Mouse (Mus musculus) lung, postnatal 0 days (tissue): ENCODE measurements around the gene Lyrm1. TPM values are rescaled to one million over a fixed set of nuclear protein-coding genes. Genes with fewer than 3 reads are reported as not detected.

Experiments used
- ATAC-seq: fragments of 200-750 bp; cut with Nextera tagmentation; 2 replicates; pipeline ENCODE4 v1.8.0; 2017; ENCODE audit warnings: moderate library complexity
- DNase-seq: peaks from one replicate; pipeline ENCODE4 v3.0.0-alpha.2; 2016; ENCODE audit warnings: low spot score
- H3K27ac ChIP-seq: fragments of 300-500 bp; sonication (generic); 2 replicates; pipeline ENCODE4 v1.5.1; 2014; ENCODE audit warnings: antibody characterized with exemption, mild to moderate bottlenecking, low read length, mixed read lengths
- H3K27me3 ChIP-seq: fragments of 300-500 bp; sonication (generic); replicated peaks from 2 replicates; pipeline ENCODE4 v1.6.1; 2014; ENCODE audit warnings: low read length, mixed read lengths; ENCODE audit not compliant: insufficient read depth
- H3K36me3 ChIP-seq: fragments of 300-500 bp; sonication (generic); 2 replicates; pipeline ENCODE4 v1.6.1; 2014; ENCODE audit warnings: low read length, mixed read lengths; ENCODE audit not compliant: insufficient read depth
- H3K4me1 ChIP-seq: fragments of 300-500 bp; sonication (generic); 2 replicates; pipeline ENCODE4 v1.6.1; 2014; ENCODE audit warnings: antibody characterized with exemption, low read depth, low read length, mixed read lengths; ENCODE audit not compliant: insufficient read depth
- H3K4me2 ChIP-seq: fragments of 300-500 bp; sonication (generic); replicated peaks from 2 replicates; pipeline ENCODE4 v1.6.1; 2014; ENCODE audit warnings: low read depth, mild to moderate bottlenecking, low read length, moderate library complexity, mixed read lengths
- H3K4me3 ChIP-seq: fragments of 300-500 bp; sonication (generic); 2 replicates; pipeline ENCODE4 v1.5.1; 2014; ENCODE audit warnings: low read depth, low read length
- H3K9ac ChIP-seq: fragments of 300-500 bp; sonication (generic); replicated peaks from 2 replicates; pipeline ENCODE4 v1.6.1; 2014; ENCODE audit warnings: low read depth, mild to moderate bottlenecking
- H3K9me3 ChIP-seq: fragments of 300-500 bp; sonication (generic); 2 replicates; pipeline ENCODE4 v1.6.1; 2016; ENCODE audit warnings: low read length, mixed read lengths
- CTCF ChIP-seq: IDR thresholded peaks from 2 replicates; pipeline ENCODE4 v1.5.1; 2016; ENCODE audit warnings: antibody characterized with exemption, mild to moderate bottlenecking
- EP300 ChIP-seq: IDR thresholded peaks from 2 replicates; pipeline ENCODE4 v1.6.1; 2016; ENCODE audit warnings: antibody characterized with exemption, mild to moderate bottlenecking, control low read depth
- WGBS: fragments of 180-500 bp; shearing (Covaris S2); extraction: QIAGEN DNeasy Blood & Tissue Kit; methylation state at CpG from one replicate; pipeline ENCODE4 v1.1.7; 2014; 5-methylcytosine and 5-hydroxymethylcytosine counted together
- polyA plus RNA-seq: library from polyadenylated mRNA; unstranded; fragments of >200 nt; fragmentation: Nextera tagmentation; extraction: Ambion mirVana; gene quantifications from 2 replicates; pipeline ENCODE4 v1.2.1, GENCODE M21; 2015

Lyrm1 gene
- polyA plus RNA-seq: 7.4 and 7.7 TPM in 2 replicates

- Histone ChIP-seq H3K9me3 (no peaks in the 10 kb centered on the region), H3K4me1 (peaks cover 4% of the 10 kb centered on the region), H3K27me3 (no peaks in the 10 kb centered on the region), H3K36me3 (no peaks in the 10 kb centered on the region), H3K9ac (peak within 1 kb of the TSS; percentile 67), H3K4me3 (peak within 1 kb of the TSS; percentile 75), H3K27ac (peak within 1 kb of the TSS; percentile 94), H3K4me2 (peak within 1 kb of the TSS; percentile 92)
- TF ChIP-seq EP300 (peak; percentile 52; the same call in 1 of the 2 replicates), CTCF (no peak)
- ATAC-seq: peak; percentile 99
- under 1% methylated on average over 59 of the region's 63 CpGs for WGBS
- peak; percentile 100 for DNase-seq
Observed at GRCm38 (mm10) chr7:119895639-119896512, at the start of gene Lyrm1, which contains the start of gene Dcun1d3. Lyrm1 (plus strand) TSS chr7:119895861. Dcun1d3 (minus strand) TSS chr7:119896298.

GRCm38 (mm10) chr7:119847396-119847795, 48.3 kb upstream of the Lyrm1 start:
- no peak overlapping the region for H3K4me2 ChIP-seq
- no peak overlapping the region for H3K4me3 ChIP-seq
- no peaks in the 10 kb centered on the region for H3K4me1 ChIP-seq
- TF ChIP-seq CTCF (no peak), EP300 (no peak)
- H3K9me3 ChIP-seq: no peaks in the 10 kb centered on the region
- H3K36me3 ChIP-seq: no peaks in the 10 kb centered on the region
- no peak for DNase-seq
- no peaks in the 10 kb centered on the region for H3K27me3 ChIP-seq
- H3K9ac ChIP-seq: no peak overlapping the region
- WGBS: 89% methylated on average over 2 of the region's 2 CpGs
- ATAC-seq: no peak
- H3K27ac ChIP-seq: no peak overlapping the region

GRCm38 (mm10) chr7:119849096-119849495, 46.6 kb upstream of the Lyrm1 start:
- no peaks in the 10 kb centered on the region for H3K27me3 ChIP-seq
- no peak overlapping the region for H3K4me3 ChIP-seq
- TF ChIP-seq CTCF (peak; percentile 97), EP300 (no peak)
- H3K36me3 ChIP-seq: no peaks in the 10 kb centered on the region
- DNase-seq (peak; percentile 72), ATAC-seq (peak; percentile 37)
- H3K9ac ChIP-seq: no peak overlapping the region
- H3K27ac ChIP-seq: no peak overlapping the region
- WGBS: 0% methylated on average over 1 of the region's 1 CpGs
- no peak overlapping the region for H3K4me2 ChIP-seq
- H3K4me1 ChIP-seq: no peaks in the 10 kb centered on the region
- no peaks in the 10 kb centered on the region for H3K9me3 ChIP-seq

- ATAC-seq (peak; percentile 94), DNase-seq (peak; percentile 90)
- no peak overlapping the region for H3K9ac ChIP-seq
- H3K4me2 ChIP-seq: no peak overlapping the region
- no peak overlapping the region for H3K4me3 ChIP-seq
- 0 out of 2 replicates have a peak overlapping the region, but pooled peaks have one; percentile 16 for H3K27ac ChIP-seq
- H3K27me3 ChIP-seq: no peaks in the 10 kb centered on the region
- WGBS: 41% methylated on average over 5 of the region's 5 CpGs
- no peaks in the 10 kb centered on the region for H3K36me3 ChIP-seq
- H3K9me3 ChIP-seq: no peaks in the 10 kb centered on the region
- no peaks in the 10 kb centered on the region for H3K4me1 ChIP-seq
- no peak for TF ChIP-seq CTCF
- TF ChIP-seq EP300: peak; percentile 87
Observed at GRCm38 (mm10) chr7:119850737-119851136, 44.9 kb upstream of the Lyrm1 start.

GRCm38 (mm10) chr7:119852494-119852893, 43.2 kb upstream of the Lyrm1 start:
- H3K4me2 ChIP-seq: no peak overlapping the region
- TF ChIP-seq CTCF (no peak), EP300 (no peak)
- H3K36me3 ChIP-seq: no peaks in the 10 kb centered on the region
- no peak overlapping the region for H3K9ac ChIP-seq
- ATAC-seq: no peak
- H3K27ac ChIP-seq: no peak overlapping the region
- DNase-seq: no peak
- H3K4me1 ChIP-seq: no peaks in the 10 kb centered on the region
- H3K9me3 ChIP-seq: no peaks in the 10 kb centered on the region
- H3K4me3 ChIP-seq: no peak overlapping the region
- H3K27me3 ChIP-seq: no peaks in the 10 kb centered on the region

GRCm38 (mm10) chr7:119853186-119853585, 42.5 kb upstream of the Lyrm1 start:
- no peaks in the 10 kb centered on the region for H3K27me3 ChIP-seq
- TF ChIP-seq CTCF: no peak
- no peak for TF ChIP-seq EP300
- 93% methylated on average over 1 of the region's 1 CpGs for WGBS
- no peak overlapping the region for H3K27ac ChIP-seq
- H3K4me3 ChIP-seq: no peak overlapping the region
- ATAC-seq: no peak
- no peak overlapping the region for H3K9ac ChIP-seq
- H3K36me3 ChIP-seq: no peaks in the 10 kb centered on the region
- DNase-seq: no peak
- H3K9me3 ChIP-seq: no peaks in the 10 kb centered on the region
- H3K4me2 ChIP-seq: no peak overlapping the region
- H3K4me1 ChIP-seq: no peaks in the 10 kb centered on the region
